Mouse (Mus musculus) heart, embryonic 11.5 days (tissue): ENCODE results near the gene D10Wsu102e. TPM values are rescaled to one million over a fixed set of nuclear protein-coding genes. Genes with fewer than 3 reads are reported as not detected.
"Not testable (repeated sequence)": the region's sequence is repeated elsewhere in the genome, so short reads cannot be mapped to it uniquely, and the experiment has no call there.

Source experiments
- ATAC-seq: fragments of 200-750 bp; cut with Nextera tagmentation; replicated peaks from 2 replicates; pipeline ENCODE4 v1.8.0; 2017; ENCODE audit warnings: moderate library complexity; ENCODE audit not compliant: insufficient number of reproducible peaks, low FRiP score, low TSS enrichment
- H3K27ac ChIP-seq: fragments of 300-500 bp; sonication (generic); 2 replicates; pipeline ENCODE4 v1.5.1; 2014; ENCODE audit warnings: mild to moderate bottlenecking, low read depth, low read length
- H3K27me3 ChIP-seq: fragments of 300-500 bp; sonication (generic); 2 replicates; pipeline ENCODE4 v1.6.1; 2014; ENCODE audit warnings: mild to moderate bottlenecking, low read length, mixed read lengths; ENCODE audit not compliant: control insufficient read depth, insufficient read depth
- H3K36me3 ChIP-seq: fragments of 300-500 bp; sonication (generic); 2 replicates; pipeline ENCODE4 v1.6.1; 2014; ENCODE audit warnings: mild to moderate bottlenecking, low read length, moderate library complexity, mixed read lengths; ENCODE audit not compliant: control insufficient read depth, insufficient read depth
- H3K4me1 ChIP-seq: fragments of 300-500 bp; sonication (generic); 2 replicates; pipeline ENCODE4 v1.6.1; 2014; ENCODE audit warnings: low read length; ENCODE audit not compliant: control insufficient read depth, insufficient read depth
- H3K4me2 ChIP-seq: fragments of 300-500 bp; sonication (generic); 2 replicates; pipeline ENCODE4 v1.6.1; 2014; ENCODE audit warnings: mild to moderate bottlenecking, moderate library complexity
- H3K4me3 ChIP-seq: fragments of 300-500 bp; sonication (generic); 2 replicates; pipeline ENCODE4 v1.5.1; 2014; ENCODE audit warnings: low read depth, low read length
- H3K9ac ChIP-seq: fragments of 300-500 bp; sonication (generic); 2 replicates; pipeline ENCODE4 v1.6.1; 2014; ENCODE audit warnings: mild to moderate bottlenecking, low read depth, low read length, moderate library complexity
- H3K9me3 ChIP-seq: fragments of 300-500 bp; sonication (generic); replicated peaks from 2 replicates; pipeline ENCODE4 v1.6.1; 2016; ENCODE audit warnings: low read length; ENCODE audit not compliant: control insufficient read depth
- WGBS: fragments of 180-500 bp; shearing (Covaris S2); extraction: QIAGEN DNeasy Blood & Tissue Kit; methylation state at CpG from one replicate; pipeline ENCODE4 v1.1.7; 2014; ENCODE audit not compliant: insufficient replicate concordance; 5-methylcytosine and 5-hydroxymethylcytosine counted together
- polyA plus RNA-seq: library from polyadenylated mRNA; unstranded; fragments of >200 nt; fragmentation: Nextera tagmentation; extraction: Ambion mirVana; gene quantifications from 2 replicates; pipeline ENCODE4 v1.2.1, GENCODE M21; 2014

D10Wsu102e gene
- polyA plus RNA-seq, 1 experiment from 2014 or later, result 0.53 TPM

- H3K36me3 ChIP-seq, result peaks cover 7% of the 10 kb centered on the region
- no peak for ATAC-seq
- H3K27me3 ChIP-seq, result no peaks in the 10 kb centered on the region
- no peak overlapping the region for H3K9ac ChIP-seq
- H3K4me1 ChIP-seq, result no peaks in the 10 kb centered on the region; the same call in 1 of the 2 replicates
- no peak overlapping the region for H3K4me2 ChIP-seq
- H3K27ac ChIP-seq, result no peak overlapping the region
- H3K9me3 ChIP-seq, result no peaks in the 10 kb centered on the region
- no peak overlapping the region for H3K4me3 ChIP-seq
- WGBS, result 87% methylated on average over 3 of the region's 3 CpGs
Observed at GRCm38 (mm10) chr10:83374045-83374656, 14.1 kb downstream of the D10Wsu102e start.

GRCm38 (mm10) chr10:83375458-83375857 is 15.4 kb downstream of the D10Wsu102e start:
- not testable (repeated sequence) for H3K36me3 ChIP-seq, H3K27me3 ChIP-seq, H3K9me3 ChIP-seq, H3K9ac ChIP-seq, H3K4me3 ChIP-seq, H3K4me2 ChIP-seq, ATAC-seq, H3K27ac ChIP-seq, H3K4me1 ChIP-seq
- 88% methylated on average over 5 of the region's 5 CpGs for WGBS

- ATAC-seq, result no peak
- 75% methylated on average over 8 of the region's 8 CpGs for WGBS
Observed at GRCm38 (mm10) chr10:83376911-83377682, 17.1 kb downstream of the D10Wsu102e start.

GRCm38 (mm10) chr10:83378083-83378833 is 18.2 kb downstream of the D10Wsu102e start:
- no peaks in the 10 kb centered on the region; the same call in 1 of the 2 replicates for H3K4me1 ChIP-seq
- H3K36me3 ChIP-seq, result peaks cover 10% of the 10 kb centered on the region
- no peak overlapping the region for H3K9ac ChIP-seq
- H3K27ac ChIP-seq, result no peak overlapping the region
- no peaks in the 10 kb centered on the region for H3K27me3 ChIP-seq
- H3K4me3 ChIP-seq, result no peak overlapping the region
- H3K9me3 ChIP-seq, result peaks cover 3% of the 10 kb centered on the region; the same call in 1 of the 2 replicates
- 76% methylated on average over 9 of the region's 9 CpGs for WGBS
- ATAC-seq, result no peak
- H3K4me2 ChIP-seq, result no peak overlapping the region

More at GRCm38 (mm10) chr10:83376911-83377682, 17.1 kb downstream of the D10Wsu102e start:
- Histone ChIP-seq H3K9me3 (peaks cover 3% of the 10 kb centered on the region; the same call in 1 of the 2 replicates), H3K4me3 (no peak overlapping the region), H3K27me3 (no peaks in the 10 kb centered on the region), H3K4me1 (no peaks in the 10 kb centered on the region; the same call in 1 of the 2 replicates), H3K36me3 (peaks cover 10% of the 10 kb centered on the region), H3K4me2 (no peak overlapping the region), H3K9ac (no peak overlapping the region), H3K27ac (no peak overlapping the region)

- no peak for ATAC-seq
- WGBS, result 94% methylated on average over 2 of the region's 2 CpGs
- peaks cover 3% of the 10 kb centered on the region; the same call in 1 of the 2 replicates for H3K9me3 ChIP-seq
- no peak overlapping the region for H3K9ac ChIP-seq
- H3K4me1 ChIP-seq, result no peaks in the 10 kb centered on the region; the same call in 1 of the 2 replicates
- no peak overlapping the region for H3K4me3 ChIP-seq
- H3K4me2 ChIP-seq, result no peak overlapping the region
- peaks cover 3% of the 10 kb centered on the region; the same call in 1 of the 2 replicates for H3K36me3 ChIP-seq
- H3K27me3 ChIP-seq, result no peaks in the 10 kb centered on the region
- no peak overlapping the region for H3K27ac ChIP-seq
Observed at GRCm38 (mm10) chr10:83380501-83380900, 20.5 kb downstream of the D10Wsu102e start.

GRCm38 (mm10) chr10:83382528-83382927 is 22.5 kb downstream of the D10Wsu102e start:
- Histone ChIP-seq H3K9ac (no peak overlapping the region), H3K27me3 (no peaks in the 10 kb centered on the region), H3K4me2 (no peak overlapping the region), H3K4me1 (no peaks in the 10 kb centered on the region; the same call in 1 of the 2 replicates), H3K27ac (no peak overlapping the region), H3K4me3 (no peak overlapping the region), H3K9me3 (peaks cover 3% of the 10 kb centered on the region; the same call in 1 of the 2 replicates), H3K36me3 (peaks cover 3% of the 10 kb centered on the region; the same call in 1 of the 2 replicates)
- 80% methylated on average over 4 of the region's 4 CpGs for WGBS
- ATAC-seq, result no peak

- H3K27me3 ChIP-seq, result no peaks in the 10 kb centered on the region
- peaks cover 3% of the 10 kb centered on the region; the same call in 1 of the 2 replicates for H3K36me3 ChIP-seq
- no peak overlapping the region for H3K4me2 ChIP-seq
- no peaks in the 10 kb centered on the region; the same call in 1 of the 2 replicates for H3K4me1 ChIP-seq
- 59% methylated on average over 2 of the region's 2 CpGs for WGBS
- ATAC-seq, result no peak
- no peak overlapping the region for H3K9ac ChIP-seq
- no peak overlapping the region for H3K27ac ChIP-seq
- no peak overlapping the region for H3K4me3 ChIP-seq
- H3K9me3 ChIP-seq, result peaks cover 3% of the 10 kb centered on the region; the same call in 1 of the 2 replicates
Observed at GRCm38 (mm10) chr10:83382988-83383387, 23.0 kb downstream of the D10Wsu102e start.

GRCm38 (mm10) chr10:83383863-83384262 is 23.8 kb downstream of the D10Wsu102e start:
- no peak; the same call in 1 of the 2 replicates for ATAC-seq

More at GRCm38 (mm10) chr10:83383863-83384262, 23.8 kb downstream of the D10Wsu102e start:
- Histone ChIP-seq H3K9me3 (peaks cover 3% of the 10 kb centered on the region; the same call in 1 of the 2 replicates), H3K4me2 (no peak overlapping the region), H3K4me1 (no peaks in the 10 kb centered on the region), H3K4me3 (no peak overlapping the region), H3K27me3 (no peaks in the 10 kb centered on the region), H3K27ac (no peak overlapping the region), H3K9ac (no peak overlapping the region), H3K36me3 (peaks cover 3% of the 10 kb centered on the region; the same call in 1 of the 2 replicates)
- 90% methylated on average over 13 of the region's 13 CpGs for WGBS
